Mouse (Mus musculus) subcutaneous adipose tissue, adult 2 months (tissue): ENCODE data around the gene Tmem145. TPM values are rescaled to one million over a fixed set of nuclear protein-coding genes. Genes with fewer than 3 reads are reported as not detected.

Experiments used
- polyA plus RNA-seq: library from polyadenylated mRNA; depleted of rRNA; stranded (reverse); fragments of >200 nt; gene quantifications from 2 replicates; pipeline ENCODE4 v1.2.3, GENCODE M21; 2012; ENCODE audit warnings: low replicate concordance; rRNA removed

Tmem145 gene
- polyA plus RNA-seq: 0.10 TPM in 1 of 2 replicates, not detected in the other

DNA sequence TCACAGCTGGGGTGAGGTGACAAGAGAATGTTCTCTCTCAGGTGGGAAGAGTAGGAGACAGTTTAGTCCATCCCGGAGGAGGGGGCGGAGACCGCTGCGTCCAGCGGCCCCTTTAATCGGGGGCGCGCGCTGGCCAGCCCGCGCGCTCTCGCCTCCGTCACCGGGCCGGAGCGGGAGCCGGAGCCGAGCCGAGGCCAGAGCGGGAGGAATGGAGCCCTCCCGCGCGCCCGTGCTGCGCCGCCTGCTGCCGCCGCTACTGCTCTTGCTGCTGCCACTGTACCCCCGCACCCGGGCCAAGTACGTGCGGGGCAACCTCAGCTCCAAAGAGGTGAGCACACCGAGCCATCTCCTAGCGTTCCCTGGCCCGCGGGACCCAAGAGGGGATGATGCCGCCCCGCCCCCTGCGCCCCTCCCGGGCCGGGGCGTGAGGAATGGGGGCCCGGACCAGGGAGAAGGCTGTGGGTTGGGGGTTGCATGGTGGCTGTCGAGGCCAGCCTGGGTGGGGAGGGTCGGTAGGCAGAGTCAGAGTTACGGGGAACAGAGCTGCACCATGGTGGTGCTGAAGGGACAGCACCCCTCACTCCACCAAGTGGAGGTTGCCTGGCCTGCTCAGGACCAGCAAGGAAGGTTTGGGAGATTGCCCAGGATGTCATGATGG lies at the start of gene Tmem145:
Tmem145 (plus strand) TSS at position 151 of the 658 bp plus-strand sequence.

DNA sequence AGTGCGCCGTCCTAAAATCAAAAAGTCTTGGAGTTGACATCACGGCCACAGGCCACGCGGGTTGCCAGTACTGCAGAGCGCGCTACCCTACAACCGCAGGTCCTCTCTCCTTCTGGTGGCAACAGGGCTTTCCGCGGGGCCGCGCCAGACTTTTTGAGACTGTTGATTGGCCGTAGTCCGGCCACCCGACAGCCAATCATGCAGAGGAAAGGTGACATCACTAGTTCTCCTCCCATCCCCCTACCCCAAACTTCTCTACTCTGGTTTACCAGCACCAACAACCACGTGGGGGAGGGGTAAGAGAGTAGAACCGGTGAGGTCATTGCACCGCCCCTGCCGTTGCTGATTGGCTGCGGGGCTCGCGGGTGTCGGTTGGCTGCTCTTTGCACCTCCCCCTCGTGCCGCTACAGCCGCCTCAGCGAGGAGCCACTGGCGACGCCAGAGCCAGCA lies 38.6 kb upstream of the Tmem145 start, which contains the start of gene Cic:
Cic (plus strand) TSS at position 404 of the 450 bp plus-strand sequence.

DNA sequence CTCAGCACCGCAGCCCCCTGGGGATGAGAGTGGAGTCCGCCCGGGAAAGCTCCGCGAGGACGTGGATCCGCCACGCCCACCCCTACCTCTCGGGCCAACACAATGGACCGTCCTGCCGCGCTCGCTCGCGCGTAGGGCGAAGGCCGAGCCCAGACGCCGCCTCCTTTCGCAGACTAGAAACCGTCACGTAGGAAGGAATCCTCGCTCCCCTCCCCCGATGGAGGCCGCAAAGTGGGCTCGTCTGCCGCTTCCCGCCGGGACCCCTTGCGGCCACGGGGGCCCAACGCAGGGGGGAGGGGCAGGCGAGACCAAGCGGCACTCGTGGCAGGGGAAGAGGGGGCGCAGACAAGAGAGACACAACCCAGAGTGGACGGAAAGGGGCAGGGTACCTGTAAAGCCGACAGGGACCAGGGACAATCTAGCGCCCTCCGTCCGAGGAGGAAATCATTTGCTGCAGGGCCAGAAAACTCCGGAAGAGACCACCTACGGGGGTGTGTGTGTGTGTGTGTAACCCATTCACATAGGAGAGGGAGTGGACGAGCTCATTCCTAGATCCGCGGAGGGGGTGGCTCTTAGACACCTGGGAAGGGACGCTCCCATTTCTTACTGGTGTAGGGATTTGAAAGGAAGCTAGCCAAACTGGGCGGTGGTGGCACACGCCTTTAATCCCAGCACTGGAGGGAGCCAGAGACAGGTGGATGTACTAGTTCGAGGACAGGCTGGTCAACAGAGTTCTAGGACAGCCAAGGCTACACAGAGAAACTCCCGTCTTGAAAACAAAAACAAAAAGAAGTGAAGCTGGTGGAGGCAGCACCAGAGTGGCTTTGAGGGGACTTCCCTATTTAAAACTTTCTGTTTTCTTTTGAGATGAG lies 8.2 kb upstream of the Tmem145 start, which contains the start of gene Pafah1b3:
Pafah1b3 (minus strand) TSS at position 533 of the 872 bp plus-strand sequence.

DNA sequence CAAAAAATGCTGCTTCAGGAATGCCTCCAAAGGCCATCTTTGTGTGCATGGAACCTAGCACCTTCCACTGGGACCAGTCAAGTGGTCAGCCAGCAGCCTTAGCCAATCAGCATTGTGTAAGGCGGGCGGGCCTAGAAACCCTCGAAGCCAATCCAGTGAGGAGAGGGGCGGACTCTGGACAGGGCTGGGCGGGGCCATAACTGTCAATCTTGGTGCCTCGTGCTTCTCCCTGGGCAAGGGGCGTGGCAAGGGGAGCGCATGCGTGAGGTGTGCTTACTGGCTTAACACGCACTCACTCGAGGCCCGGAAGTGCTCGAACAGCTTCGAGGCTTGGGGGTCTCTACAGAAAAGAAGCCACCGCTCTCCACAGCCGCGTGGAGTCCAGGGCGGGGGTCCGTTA lies 4.8 kb upstream of the Tmem145 start, which contains the start of gene Prr19:
Prr19 (plus strand) TSS at position 349 of the 400 bp plus-strand sequence.

DNA sequence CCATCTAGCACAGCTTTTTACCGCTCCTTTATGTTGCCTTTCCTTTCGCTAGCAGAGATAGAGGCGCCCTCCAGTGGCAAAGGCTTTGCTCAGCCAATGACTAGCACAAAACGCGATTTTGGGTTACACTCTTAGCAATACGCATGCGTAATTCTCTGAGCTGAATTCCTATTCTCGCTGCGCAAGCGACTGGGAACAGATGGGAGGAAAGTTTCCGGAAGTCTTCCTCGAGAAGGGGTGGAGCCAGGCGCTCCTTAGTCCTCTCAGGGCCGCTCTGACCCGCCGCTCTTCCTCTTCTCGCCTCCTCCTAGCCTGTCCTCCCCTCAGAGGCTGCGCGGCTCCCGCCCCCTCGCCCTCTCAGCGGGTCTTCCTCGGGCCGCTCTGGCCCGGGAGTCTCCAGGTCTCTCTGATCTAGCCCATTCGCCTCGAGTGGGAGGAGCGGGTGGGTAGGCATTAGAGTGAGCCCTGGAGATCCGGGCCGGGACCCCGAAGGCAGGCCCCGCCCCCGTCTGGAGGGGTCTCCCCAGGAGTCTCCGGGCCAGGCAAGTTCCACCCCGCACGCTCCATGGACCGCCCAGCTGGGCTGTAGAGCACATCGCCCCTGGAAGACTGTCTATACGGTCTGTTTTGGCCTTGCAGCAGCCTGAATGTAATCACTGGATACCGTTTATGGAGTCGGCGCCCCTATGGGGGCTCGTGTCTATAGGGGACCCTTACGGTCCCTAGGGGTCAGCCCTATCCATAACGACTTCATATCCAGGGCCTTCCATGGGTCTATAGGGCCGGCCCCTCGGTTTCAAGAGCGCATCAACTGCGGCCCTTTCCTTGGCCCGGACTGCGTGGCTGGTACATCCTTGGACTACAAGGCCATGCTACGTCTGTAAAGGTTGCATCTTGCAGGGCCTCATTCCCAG lies 10.9 kb downstream of the Tmem145 start, which contains the start of gene Megf8:
Megf8 (plus strand) TSS at position 633 of the 914 bp plus-strand sequence.

Other genes starting within 250 kb of the Tmem145 start
- gene Grik5, start 233.8 kb upstream of the Tmem145 start, polyA plus RNA-seq: 14.7 and 51.0 TPM in 2 replicates
- 15.4 and 37.3 TPM in 2 replicates for gene Zfp574, start 233.5 kb upstream of the Tmem145 start, polyA plus RNA-seq
- gene Pou2f2, start 126.4 kb upstream of the Tmem145 start, polyA plus RNA-seq: 1.4 and 3.7 TPM in 2 replicates
- gene Dedd2, start 85.5 kb upstream of the Tmem145 start, polyA plus RNA-seq: 18.8 and 21.7 TPM in 2 replicates
- 8.3 and 13.8 TPM in 2 replicates for gene Zfp526, start 84.7 kb upstream of the Tmem145 start, polyA plus RNA-seq
- 97.7 and 141 TPM in 2 replicates for gene Gsk3a, start 68.3 kb upstream of the Tmem145 start, polyA plus RNA-seq
- 14.5 and 48.6 TPM in 2 replicates for gene Erf, start 55.3 kb upstream of the Tmem145 start, polyA plus RNA-seq
- 48.8 and 107 TPM in 2 replicates for gene Cic, start 38.4 kb upstream of the Tmem145 start, polyA plus RNA-seq
- 8.8 and 65.1 TPM in 2 replicates for gene Pafah1b3, start 8.1 kb upstream of the Tmem145 start, polyA plus RNA-seq
- gene Prr19, start 4.7 kb upstream of the Tmem145 start, polyA plus RNA-seq: 0.13 TPM in 1 of 2 replicates, not detected in the other
- gene Megf8, start 11.1 kb downstream of the Tmem145 start, polyA plus RNA-seq: 43.2 and 55.7 TPM in 2 replicates
- gene Cnfn, start 63.6 kb downstream of the Tmem145 start, polyA plus RNA-seq: not detected in 2 replicates
- gene Lipe, start 92.6 kb downstream of the Tmem145 start, polyA plus RNA-seq: 510 and 1,790 TPM in 2 replicates
- gene Cxcl17, start 106.8 kb downstream of the Tmem145 start, polyA plus RNA-seq: 0.17 and 33.5 TPM in 2 replicates
- gene Ceacam1, start 171.5 kb downstream of the Tmem145 start, polyA plus RNA-seq: 13.7 and 21.6 TPM in 2 replicates
- gene Ceacam2, start 233.8 kb downstream of the Tmem145 start, polyA plus RNA-seq: 0.14 and 0.29 TPM in 2 replicates